Mouse (Mus musculus): Measurements from ENCODE around the gene Myrf.

GRCm38 (mm10) chr19:10216101-10216500, 24.4 kb downstream of the Myrf start:
- no peak for TF ChIP-seq POLR2A (IDR thresholded peaks at IDR 0.05; ENCODE audit: low read depth, low read length)
- TF ChIP-seq CTCF (IDR thresholded peaks at IDR 0.05; ENCODE audit: extremely low read depth, insufficient read depth, insufficient read length, insufficient replicate concordance), result no peak
